Mouse (Mus musculus) liver, embryonic 14.5 days (tissue): Measurements from ENCODE around the gene Slc44a1.

Experiments used
- CTCF ChIP-seq: IDR thresholded peaks from 2 replicates; pipeline ENCODE4 v1.5.1; 2016; ENCODE audit warnings: antibody characterized with exemption, low read depth, control low read depth
- EP300 ChIP-seq: IDR thresholded peaks from 2 replicates; pipeline ENCODE4 v1.6.1; 2016; ENCODE audit warnings: antibody characterized with exemption, low read depth

- no peak for TF ChIP-seq CTCF
- TF ChIP-seq EP300 = no peak
These were observed 590 bp upstream of the Slc44a1 start for GRCm38 (mm10) chr4:53439636-53440009.
